Mouse (Mus musculus) left cerebral cortex, postnatal 25 days (tissue): ENCODE results near the gene Clic5. TPM values are rescaled to one million over a fixed set of nuclear protein-coding genes. Genes with fewer than 3 reads are reported as not detected.
A peak's percentile ranks its signal among the peaks of the same experiment; 100 is the strongest.

Experiments
- DNase-seq, 2 experiments: peaks; one replicate each; pipeline ENCODE4 v3.0.0; 2022; ENCODE audit warnings: low spot score in 2 of 2, mixed read lengths in 1 of 2
- intact Hi-C: fragments of 180-260 bp; cut with DNase I; formaldehyde crosslinking; loops from one replicate; pipeline ENCODE4 v1.15.1; 2025
- total RNA-seq, 2 experiments: library from RNA; stranded (reverse); gene quantifications; 2 replicates each; pipeline ENCODE4 v1.2.3; 2021

The Clic5 gene
- total RNA-seq, 2 experiments from 2014 or later = 3.4 to 4.1 TPM

- intact Hi-C loops = no loop called here
These were observed 1.3 kb downstream of the Clic5 start for GRCm38 (mm10) chr17:44189696-44190095.

GRCm38 (mm10) chr17:44190246-44190645, 1.9 kb downstream of the Clic5 start:
- no peak for DNase-seq
- intact Hi-C loops = no loop called here

More at GRCm38 (mm10) chr17:44189696-44190095, 1.3 kb downstream of the Clic5 start:
- no peak for DNase-seq

GRCm38 (mm10) chr17:44192981-44193380, 4.6 kb downstream of the Clic5 start:
- DNase-seq = no peak
- intact Hi-C loops = no loop called here

DNA sequence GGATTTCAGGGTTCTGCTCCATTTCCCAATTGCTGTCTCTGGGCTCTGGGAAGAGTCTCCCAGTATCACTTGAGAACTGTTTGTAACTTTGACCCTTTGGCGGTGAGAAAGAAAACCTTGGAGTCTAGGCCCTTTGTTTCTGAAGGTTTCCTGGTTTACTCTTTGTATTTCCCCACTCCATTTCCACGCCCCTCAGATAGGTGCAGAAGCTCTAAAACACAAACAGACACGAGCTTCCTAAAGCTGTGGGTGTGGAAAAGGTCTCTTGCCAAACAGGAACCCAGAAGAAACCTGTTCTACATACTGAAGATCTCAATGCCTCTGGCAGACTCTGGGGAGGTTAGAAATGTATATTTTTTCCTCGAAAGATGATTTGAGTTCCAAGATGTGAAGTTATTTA, 10.8 kb downstream of the Clic5 start:
- intact Hi-C loops = no loop called here

DNA sequence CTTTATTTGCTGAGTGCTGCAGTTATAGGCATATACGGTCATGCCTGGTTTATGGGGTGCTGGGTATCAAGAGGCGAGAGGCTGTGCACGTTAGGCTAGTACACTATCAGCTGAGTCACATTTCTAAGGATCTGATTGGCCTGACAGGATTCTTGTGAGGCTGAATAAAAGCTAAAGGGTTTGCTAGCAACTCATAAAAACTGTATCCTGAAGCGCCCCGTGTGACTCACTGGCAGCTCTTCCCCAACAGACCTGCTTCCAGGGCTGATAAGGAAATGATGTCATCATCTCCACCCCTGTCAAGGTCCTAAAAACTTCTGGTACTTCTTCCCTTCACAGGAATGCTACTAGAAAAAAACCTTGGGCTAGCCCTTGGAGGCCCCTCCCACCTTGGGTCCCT, 14.6 kb downstream of the Clic5 start:
- DNase-seq = peak in 1 of 2 experiments; percentile 4
- intact Hi-C loops = no loop called here

More for the DNA sequence above, 10.8 kb downstream of the Clic5 start:
- DNase-seq = no peak

DNA sequence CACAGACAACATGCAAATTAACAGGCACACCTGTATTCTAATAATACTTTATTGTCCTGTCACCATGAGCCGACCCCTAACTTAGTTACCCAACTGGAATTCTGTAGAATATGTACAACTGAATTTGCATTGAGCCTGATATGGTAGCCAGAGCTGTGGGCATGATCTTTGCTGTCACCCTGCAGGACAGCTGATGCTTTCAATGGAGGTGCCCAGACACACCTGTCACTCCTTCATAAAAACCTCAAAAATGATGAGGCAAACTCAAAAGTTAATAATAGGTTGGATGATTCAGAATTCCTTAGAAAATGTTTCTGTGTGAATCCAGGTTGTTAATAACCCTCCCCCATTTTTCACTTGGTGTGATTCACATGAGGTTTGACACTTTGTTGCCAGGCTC, 16.4 kb downstream of the Clic5 start:
- intact Hi-C loops = no loop called here
- DNase-seq = no peak

DNA sequence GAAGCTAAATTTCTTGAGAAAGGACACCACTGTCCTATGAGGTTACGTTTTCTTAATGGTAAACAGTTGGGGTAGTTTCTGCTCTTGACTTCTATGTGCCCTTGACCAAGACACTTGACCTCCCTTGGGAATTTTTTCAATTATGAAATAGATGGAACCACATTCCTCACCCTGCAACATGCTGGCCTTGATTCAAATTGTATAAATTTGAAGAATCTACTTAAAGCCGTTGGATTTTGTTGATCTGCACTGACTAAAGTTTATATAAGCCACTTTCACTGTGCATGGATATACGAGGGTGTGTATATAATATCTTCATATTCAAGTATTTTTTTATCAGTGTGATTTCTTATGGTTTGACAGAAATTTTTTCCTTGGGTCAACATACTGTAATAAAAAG, 17.2 kb downstream of the Clic5 start:
- DNase-seq = no peak
- intact Hi-C loops = no loop called here

- DNase-seq = no peak
- intact Hi-C loops = no loop called here
These were observed 20.5 kb downstream of the Clic5 start for GRCm38 (mm10) chr17:44208900-44209299.

DNA sequence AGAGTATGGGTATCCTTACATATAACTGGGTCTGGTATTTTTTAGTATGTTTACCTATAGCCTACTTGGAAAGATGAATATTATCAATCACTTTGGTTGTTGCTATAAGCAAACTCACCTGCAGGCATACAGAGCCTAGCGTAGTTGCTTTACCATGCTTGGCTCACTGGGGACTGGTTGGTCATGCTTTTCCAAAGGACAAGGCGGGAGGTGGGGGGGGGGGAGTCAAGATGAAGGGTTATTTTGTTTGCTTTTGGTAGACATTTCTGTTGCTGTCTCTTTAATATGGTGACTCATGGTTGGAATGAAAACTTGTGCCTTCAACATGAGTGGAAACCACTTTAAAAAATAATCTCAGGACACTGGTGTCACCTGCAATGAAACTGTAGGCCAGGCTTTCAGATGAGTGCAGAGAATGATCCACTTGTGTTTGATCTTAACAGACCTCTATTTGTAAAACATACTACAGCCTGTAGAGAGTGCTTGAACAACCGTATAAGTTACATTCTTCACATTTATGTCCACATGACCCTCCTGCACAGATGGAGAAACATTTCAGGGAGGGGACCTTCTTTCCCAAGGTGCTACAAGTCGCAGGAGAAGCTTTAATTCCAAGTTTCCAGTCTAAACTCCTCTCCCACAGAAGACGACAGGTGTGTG, 24.7 kb downstream of the Clic5 start:
- intact Hi-C loops = no loop called here

DNA sequence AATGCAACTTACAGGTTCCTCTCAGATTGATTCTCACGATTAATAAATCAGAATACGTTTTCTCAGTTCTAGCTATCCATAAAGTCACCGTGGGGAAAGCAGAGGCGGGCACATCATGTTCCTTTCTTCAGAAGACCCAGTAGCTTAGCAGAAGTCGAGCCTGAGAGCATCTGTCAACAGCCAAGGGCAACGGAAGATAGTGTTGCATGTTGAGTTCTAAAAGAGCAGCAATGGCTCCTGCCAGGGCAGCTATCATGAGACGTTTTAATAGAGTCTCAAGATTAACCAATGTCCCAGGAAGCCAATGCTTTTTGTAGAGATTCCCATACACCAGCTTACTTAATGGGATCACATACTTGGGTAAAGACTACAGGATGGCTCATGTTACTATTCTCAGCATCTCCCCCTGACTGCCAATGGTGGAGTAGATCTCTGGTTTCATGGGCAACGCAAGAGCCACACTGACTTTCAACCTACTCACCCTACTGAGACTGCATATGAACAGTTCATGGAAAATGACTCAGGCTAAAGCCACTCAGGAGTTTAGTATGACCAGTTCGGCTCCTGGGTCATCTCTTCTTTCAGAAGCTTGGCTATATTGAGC, 26.9 kb downstream of the Clic5 start:
- DNase-seq = no peak
- intact Hi-C loops = no loop called here

More for the DNA sequence above, 24.7 kb downstream of the Clic5 start:
- no peak for DNase-seq

- intact Hi-C loops = no loop called here
- DNase-seq = no peak
These were observed 28.8 kb downstream of the Clic5 start for GRCm38 (mm10) chr17:44217185-44217584.

DNA sequence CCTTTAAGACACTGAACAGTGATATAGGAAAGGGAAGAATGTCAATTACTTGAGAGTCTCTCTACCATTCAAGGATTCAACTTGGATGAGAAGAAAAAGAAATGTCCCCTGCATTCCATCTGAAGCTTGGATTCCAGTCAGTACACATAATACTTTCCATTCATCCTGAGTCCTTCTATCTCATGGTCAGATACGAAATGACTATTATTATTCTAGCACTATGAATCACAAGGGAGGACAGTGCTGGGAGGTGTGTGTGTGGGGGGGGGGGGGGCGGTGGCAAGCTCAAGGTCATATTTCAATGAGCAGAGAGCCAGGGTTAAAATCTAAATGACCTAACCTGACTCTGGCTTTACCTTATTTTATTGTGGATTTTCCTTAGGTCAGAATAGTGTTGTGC, 31.6 kb downstream of the Clic5 start:
- DNase-seq = no peak
- intact Hi-C loops = no loop called here

DNA sequence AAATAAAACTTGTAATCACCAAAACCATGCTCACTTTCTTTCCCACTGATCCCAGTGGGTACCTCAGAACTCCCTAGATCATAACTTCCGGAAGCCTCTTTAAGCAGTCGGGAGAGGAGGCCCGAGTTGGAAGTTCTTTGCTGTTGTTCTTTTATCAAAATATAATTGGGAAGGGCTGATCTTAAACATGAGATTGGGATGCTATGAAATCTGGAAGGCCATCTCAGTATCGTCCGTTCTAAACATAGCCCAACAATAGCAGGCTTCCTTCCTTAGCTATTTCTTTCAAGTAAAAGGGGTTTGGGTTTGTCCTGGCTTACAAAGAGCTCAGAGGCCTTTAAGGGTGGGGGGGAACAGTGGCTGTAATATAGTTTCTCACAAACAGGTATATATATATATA, 40.0 kb downstream of the Clic5 start:
- no peak for DNase-seq
- intact Hi-C loops = no loop called here

DNA sequence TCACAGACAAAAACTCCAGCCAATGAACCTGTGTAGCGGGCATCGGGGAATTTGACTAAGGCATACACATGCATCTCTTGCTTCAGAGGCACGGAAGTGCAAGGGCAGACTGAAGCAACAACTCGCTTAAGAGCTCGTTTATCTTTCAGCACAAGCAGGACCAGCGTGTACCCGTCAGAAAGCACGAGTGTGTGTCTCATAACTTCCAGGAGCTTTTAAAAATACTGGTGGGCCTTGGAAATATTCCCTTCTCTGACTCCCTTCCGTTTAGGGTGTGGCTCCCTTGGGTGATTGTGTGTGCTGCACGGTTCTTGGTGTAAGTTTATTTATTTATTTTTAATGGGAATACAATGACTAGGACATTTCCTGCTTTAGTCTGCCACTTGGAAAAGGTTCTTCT, 41.7 kb downstream of the Clic5 start:
- intact Hi-C loops = no loop called here

GRCm38 (mm10) chr17:44239030-44239721, 50.8 kb downstream of the Clic5 start:
- DNase-seq = no peak
- intact Hi-C loops = no loop called here

More for the DNA sequence above, 41.7 kb downstream of the Clic5 start:
- no peak for DNase-seq

DNA sequence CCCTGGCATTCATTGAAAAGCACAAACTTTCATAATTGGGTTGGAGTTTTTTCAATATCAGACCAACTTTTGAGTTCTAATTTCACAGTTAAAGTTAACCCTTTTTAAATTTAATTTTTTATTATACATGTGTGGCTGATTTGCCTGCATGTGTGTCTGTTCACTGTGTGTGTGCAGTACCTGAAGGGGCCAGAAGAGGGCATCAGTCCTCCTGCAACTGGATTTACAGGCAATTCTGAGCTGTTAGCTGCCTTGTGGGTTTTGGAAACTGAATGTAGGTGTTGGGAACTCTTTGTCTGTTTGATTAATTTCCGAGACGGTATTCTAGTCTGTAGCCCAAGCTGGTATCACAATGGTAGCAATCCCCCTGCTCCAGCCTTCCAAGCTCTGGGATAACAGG, 52.4 kb downstream of the Clic5 start:
- intact Hi-C loops = no loop called here
- DNase-seq = no peak

GRCm38 (mm10) chr17:44244096-44244495, 55.7 kb downstream of the Clic5 start:
- intact Hi-C loops = no loop called here

GRCm38 (mm10) chr17:44244625-44245024, 56.2 kb downstream of the Clic5 start:
- DNase-seq = no peak
- intact Hi-C loops = no loop called here

More at GRCm38 (mm10) chr17:44244096-44244495, 55.7 kb downstream of the Clic5 start:
- no peak for DNase-seq

DNA sequence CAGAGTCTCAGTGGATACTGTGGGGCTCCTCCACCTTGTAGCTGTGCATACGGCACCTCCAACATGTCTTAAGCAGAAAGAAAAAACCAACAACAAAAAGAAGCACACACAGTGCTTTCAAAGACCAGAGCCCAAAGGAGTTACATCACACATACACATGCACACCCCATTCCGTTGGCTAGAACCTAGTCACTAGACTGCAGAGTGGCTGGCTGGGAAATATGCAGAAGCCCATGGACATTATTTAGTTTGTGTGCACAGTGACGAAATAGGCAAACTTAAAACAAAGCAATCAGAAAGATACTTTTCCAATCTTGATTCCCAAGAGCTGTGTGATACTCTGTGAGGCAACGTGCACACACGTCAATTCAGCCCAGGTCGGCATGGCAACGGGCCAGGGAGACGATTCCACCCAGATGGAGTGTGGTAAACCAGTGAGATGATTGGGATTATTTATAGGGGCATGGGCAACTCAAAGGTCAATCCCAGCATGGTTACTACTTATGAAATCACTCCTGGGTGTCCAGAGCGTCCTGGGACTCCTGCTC, 57.8 kb downstream of the Clic5 start:
- no peak for DNase-seq
- intact Hi-C loops = no loop called here

GRCm38 (mm10) chr17:44249544-44249943, 61.2 kb downstream of the Clic5 start:
- intact Hi-C loops = no loop called here
- no peak for DNase-seq

DNA sequence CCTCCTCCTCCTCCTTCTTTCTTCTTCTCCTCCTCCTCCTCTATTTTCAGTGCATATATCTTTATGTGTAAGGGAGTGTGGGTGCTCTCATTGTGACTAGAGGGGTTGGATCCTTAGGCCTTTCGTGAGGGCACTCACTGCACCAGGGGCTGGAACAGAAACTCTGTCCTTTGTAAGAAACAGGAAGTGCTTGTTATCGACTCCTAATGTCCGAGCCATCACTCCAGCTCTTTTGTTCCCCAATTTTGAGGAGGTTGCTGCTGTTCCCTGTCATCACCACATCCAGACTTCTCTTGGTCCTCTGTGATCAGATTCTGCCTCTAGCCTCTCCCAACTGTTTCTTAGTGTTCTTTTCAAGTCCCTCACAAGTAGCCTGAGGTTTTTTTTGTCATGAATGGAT, 64.3 kb downstream of the Clic5 start:
- intact Hi-C loops = loop anchor here (10.0 kb wide), 1 partner anchor 368 kb away; no protein-coding TSS in a partner anchor
- no peak for DNase-seq
